Mouse (Mus musculus) CD4-positive, CD25-positive, alpha-beta regulatory T cell, adult 2 months (primary cell): Measurements from ENCODE around the gene Atp1b2.
"Not testable (repeated sequence)": the region's sequence is repeated elsewhere in the genome, so short reads cannot be mapped to it uniquely, and the experiment has no call there.

Experiments used
- DNase-seq: peaks from one replicate; pipeline ENCODE4 v3.0.0-alpha.2; 2012; ENCODE audit warnings: low read depth, low spot score

Gene Atp1b2

DNA sequence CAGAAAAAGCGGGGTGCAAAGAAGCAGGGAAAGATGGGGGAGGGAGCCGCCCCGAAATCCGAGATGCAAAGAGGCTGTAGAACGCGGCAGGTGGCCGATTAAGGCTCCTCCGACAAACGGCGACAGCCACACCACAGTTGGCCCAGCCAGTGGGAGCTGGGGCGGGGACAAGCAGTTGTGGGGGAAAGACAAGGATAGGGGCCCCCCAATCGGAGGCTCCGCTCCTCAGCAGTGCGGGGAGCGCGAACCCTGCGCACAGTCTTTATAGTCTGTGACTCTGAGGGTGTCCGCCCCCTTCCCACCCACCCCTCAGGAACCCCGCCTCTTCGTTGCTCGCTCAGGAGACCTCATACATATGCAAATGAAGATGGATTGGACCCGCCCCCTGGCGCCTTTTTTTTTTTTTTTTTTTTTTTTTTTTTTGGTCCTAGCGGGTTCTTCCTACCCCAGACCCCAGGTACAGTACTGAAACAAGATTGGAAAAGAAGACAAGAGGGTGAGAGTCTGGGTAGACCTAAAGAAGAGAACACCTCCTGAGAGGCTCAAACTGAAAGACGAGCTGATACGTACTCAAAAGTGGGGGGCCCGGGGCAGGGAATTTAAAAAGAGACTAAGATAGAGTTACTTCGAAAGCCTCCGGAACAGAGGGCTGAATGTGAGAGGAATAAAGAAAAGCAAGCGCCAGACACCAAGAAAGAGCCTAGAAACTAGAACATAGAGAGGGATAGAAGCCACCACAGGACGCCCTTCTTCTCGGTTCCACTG lies at the start of gene Atp1b2:
Gene Atp1b2, minus strand, starts transcription at position 217 of the 765 bp plus-strand sequence.
- DNase-seq = peak; percentile 79

DNA sequence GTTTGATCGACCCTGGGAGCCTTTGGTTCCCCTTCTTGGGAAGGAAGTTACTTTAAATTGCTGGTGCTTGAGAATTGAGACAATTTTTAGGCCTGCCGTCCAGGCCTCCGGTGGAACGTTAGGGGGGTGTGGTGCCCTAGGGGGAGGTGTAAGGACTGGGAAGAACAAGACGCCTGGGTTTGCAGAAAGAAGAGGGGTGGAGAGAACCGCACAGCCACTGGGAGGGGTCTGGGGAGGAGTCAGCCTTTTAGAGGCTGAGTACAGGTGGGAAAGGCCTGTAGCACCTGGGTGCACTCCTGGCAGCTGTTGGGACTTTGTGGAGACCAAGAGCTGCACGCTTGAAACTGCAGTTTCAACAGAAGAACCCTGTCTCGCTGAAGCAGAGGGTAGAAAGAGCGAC lies 49.0 kb upstream of the Atp1b2 start:
- no peak for DNase-seq

DNA sequence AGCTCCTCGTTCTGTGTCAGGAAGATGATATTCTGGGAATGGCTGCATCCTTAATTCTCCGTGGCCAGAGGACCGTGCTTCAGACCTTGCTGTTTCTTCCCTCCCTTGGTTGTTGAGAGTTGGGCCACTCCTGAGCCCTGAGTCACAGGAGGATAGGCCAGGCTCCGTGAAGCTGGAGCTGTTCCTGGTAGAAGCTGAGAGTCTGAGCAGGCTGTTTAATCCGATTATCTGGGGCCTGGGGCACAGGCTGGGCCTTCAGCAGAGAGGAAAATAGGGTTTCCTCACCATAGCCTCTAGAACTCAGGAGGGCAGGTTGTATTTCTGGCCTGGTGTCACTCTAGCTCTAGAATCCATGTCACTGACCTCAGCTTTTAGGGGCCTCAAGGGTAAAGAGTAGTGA lies 47.7 kb upstream of the Atp1b2 start:
- no peak for DNase-seq

DNA sequence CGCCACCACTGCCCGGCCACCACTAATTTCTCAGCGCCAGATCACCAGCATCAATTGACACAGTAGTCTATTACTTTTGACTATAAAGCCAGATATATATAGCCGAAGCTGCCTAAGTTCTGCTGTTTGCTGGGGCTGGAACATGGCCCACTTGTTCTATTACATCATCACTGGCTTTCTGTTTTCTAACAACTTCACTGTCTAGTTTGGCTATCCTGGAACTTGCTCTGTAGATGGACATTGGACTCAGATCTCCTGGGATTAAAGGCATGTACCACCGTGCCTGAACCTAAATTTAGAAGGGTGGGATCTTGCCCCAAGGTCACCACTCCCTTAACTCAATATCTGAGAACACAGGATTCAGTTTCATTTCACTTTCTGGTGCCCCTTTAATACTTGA lies 40.1 kb upstream of the Atp1b2 start:
- DNase-seq = no peak

DNA sequence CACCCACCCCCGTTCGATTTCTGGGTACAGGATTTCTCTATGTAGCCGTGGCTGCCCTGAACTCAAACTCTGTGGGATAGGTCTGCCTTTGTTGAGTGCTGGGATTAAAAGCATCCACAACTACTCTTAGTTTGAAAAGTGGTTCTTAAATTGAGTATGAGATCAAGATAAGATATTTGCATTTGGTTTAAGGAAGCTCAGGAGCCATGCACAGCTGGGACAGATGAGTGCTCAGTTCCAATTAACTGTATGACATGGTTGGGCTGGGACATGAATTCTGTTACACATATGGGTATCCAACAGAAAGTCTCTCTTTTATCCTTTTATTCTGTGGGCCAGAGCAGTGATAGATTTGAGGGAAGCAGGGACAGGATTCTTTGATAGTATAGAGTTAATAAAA lies 29.7 kb upstream of the Atp1b2 start:
- no peak for DNase-seq

DNA sequence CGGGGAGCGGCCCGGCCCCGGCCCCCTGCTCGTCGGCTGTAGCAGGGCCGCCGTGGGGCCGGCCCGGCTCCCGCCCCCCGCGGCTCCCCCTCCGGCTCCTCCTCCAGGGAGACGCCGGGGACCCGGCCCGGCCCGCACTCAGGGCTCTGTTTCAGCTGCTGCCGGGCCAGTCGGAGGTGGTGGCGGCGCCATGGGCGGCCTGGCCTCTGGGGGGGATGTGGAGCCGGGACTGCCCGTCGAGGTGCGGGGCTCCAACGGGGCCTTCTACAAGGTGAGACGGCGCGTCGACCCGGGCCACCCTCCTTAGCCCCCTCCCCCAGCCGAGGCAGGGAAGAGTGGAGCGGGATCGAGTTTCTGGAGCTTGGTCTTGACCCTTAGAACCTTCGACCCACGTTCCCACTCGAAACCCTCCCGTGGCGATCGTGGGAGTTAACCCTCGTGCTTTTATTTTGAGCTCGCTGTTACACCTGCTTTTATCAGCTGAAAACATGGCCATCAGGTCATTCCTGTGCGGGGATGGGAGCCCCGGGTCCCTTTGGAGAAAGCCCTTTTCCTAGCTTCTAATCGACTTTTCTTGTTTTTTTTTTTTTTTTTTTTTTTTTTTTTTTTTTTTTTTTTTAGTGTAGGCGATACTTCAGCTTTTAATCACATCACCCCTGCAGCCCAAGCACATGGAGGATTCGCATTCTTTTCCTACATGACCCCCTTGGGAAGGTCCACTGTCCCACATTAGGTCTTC lies 27.6 kb upstream of the Atp1b2 start:
- no peak for DNase-seq

DNA sequence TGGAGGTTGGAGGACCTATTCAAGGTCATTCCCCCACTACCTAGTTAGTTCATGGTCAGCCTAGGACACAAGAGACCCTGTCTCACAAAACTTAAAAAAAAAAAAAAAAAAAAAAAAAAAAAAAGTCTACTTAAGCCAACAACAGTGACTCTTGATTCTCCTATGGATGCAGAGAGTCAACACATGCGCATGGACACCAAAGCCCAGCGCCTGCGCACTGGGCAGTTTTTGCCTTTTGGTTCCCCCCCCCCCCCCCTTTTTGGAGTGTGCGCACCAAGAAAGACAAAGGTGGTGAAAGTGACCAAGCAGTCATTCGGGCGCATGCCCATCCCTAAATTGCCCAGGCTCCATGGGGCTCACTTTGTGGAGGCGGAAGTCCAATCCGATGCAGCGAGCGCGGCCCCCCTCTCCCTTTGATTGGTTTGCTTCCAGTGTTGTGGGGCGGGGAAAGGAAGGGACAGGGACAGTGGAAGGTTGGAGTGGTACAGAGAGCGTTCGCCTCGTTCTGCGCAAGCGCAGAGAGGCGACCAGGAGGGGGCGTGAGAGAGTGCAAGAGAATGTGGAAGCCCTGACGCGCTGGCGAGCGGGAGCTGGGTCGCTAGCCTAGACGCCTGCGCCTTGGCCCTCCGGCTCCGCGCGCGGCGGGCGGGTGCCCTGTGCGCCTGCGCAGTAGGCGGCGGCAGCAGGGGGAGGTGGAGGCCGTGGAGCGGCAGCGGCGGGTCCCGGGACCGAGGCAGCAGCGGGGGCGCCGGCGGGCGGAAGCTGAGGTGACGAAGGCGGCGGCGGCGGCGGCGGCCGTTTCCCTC lies 26.7 kb upstream of the Atp1b2 start, which contains the start of gene Fxr2:
Gene Fxr2, plus strand, starts transcription at position 707 of the 806 bp plus-strand sequence.
- DNase-seq = peak; percentile 99

DNA sequence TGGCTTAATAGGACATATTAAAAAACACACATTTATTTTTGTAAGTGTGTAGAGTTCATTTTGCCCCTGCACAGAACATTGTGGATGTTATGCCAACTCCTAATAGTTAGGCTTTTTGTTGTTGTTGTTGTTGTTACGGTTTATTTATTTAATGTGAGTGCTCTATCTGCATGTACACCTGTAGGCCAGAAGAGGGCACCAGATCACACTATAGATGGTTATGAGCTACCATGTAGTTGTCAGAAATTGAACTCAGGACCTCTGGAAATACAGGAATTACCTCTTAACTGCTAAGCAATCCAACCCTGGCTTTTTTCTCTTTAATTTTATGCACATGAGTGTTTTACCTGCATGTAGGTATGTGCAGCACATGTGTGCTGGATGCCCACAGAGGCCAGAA lies 24.1 kb upstream of the Atp1b2 start:
- DNase-seq = peak; percentile 81

DNA sequence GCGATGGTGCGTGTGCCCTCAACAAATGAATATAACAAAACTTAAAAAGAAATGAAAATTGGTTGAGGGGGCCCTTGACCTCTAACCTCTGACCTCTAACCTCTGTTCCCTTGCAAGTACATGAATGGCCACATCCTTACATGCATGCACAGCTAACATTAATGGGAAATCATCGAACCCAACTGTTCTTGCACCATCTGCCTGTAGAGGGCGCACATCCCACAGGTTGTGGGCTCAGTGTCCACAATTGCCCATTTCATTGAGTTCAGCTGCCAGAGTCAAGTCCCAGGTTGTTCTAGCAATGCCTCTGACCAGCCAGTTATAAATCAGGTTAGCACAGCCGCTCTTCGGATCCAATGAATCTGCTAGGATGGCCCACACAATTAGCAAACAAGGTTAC lies 22.5 kb upstream of the Atp1b2 start:
- peak; percentile 87 for DNase-seq

DNA sequence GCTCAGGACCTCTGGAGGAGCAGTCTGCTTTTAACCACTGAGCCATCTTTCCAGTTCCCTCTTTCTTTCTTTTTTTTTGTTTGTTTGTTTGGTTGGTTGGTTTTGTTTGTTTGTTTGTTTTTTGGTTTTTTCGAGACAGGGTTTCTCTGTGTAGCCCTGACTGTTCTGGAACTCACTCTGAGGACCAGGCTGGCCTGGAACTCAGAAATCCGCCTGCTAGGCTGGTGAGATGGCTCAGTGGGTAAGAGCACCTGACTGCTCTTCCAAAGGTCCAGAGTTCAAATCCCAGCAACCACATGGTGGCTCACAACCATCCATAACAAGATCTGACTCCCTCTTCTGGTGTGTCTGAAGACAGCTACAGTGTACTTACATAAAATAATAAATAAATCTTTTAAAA lies 18.6 kb upstream of the Atp1b2 start:
- DNase-seq = not testable (repeated sequence)

DNA sequence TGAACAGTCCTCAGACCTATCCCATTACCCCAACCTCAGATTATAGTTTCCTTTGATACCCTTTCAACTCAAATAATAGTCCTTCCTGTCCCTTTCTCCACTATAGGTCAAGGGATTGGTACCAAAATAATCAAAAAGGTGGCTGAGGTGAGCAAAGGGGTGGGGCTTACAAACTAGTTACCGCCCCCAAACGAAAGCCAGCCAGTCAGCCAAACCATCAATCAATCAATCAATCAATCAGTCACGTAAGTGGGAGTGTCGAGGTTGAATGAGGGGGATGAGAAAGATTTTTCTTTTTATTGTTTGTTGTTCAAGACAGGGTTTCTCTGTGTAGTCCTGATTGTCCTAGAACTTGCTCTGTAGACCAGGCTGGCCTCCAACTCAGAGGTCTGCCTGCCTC lies 17.3 kb upstream of the Atp1b2 start:
- no peak for DNase-seq

DNA sequence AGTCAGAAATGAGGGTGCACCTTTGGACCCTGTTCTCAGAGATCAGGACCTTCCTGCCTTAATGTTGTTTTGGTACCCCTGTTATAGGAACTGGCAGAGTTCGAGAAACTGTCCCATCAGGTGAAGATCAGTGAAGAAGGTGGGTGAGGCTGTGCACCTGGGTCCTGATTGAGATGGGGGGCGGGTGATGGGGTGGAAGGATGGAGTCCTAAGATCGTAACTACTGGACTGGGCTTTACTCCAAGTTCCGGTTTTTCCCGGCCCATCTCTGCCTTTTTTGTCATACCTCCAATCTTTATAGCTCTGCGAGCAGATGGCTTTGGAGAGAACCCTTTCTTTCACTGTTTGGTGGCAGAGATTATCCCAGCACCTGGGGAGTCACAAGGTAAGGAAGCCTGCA lies 16.7 kb upstream of the Atp1b2 start:
- DNase-seq = no peak

DNA sequence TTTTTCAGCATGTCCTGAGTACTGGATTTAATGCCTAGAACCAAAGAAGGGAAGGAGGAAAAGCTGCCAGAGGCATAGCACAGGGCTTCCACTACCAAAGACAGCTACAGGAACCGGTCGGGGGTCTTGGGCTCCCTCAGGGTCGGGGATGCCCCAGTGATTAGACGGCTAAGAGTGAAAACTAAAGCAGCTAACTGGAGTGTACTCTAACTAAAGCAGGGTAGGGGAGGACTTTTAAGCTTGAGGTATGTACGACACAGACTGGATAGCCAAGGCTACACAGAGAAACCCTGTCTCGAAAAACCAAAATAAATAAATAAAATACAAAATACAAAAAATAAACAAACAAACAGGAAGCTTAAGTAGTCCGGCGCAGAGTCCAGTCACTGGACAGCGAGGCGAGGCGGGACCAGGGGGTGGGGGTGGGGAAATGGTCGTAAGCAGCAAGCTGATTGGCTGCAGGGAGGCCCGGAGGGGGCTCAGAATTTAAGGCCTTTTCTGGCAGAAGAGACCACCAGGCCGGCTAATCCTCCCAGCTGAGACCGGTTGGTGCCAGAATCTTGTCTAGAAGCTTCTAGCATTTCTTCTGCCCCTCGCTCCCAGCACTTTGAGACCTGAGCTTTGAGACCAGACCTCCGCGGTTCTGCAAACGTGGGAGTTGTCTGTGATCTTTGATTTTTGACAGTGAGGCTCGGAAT lies 16.0 kb upstream of the Atp1b2 start, which contains the start of gene Sat2:
Gene Sat2, plus strand, starts transcription at position 454 of the 698 bp plus-strand sequence.
- DNase-seq = no peak

DNA sequence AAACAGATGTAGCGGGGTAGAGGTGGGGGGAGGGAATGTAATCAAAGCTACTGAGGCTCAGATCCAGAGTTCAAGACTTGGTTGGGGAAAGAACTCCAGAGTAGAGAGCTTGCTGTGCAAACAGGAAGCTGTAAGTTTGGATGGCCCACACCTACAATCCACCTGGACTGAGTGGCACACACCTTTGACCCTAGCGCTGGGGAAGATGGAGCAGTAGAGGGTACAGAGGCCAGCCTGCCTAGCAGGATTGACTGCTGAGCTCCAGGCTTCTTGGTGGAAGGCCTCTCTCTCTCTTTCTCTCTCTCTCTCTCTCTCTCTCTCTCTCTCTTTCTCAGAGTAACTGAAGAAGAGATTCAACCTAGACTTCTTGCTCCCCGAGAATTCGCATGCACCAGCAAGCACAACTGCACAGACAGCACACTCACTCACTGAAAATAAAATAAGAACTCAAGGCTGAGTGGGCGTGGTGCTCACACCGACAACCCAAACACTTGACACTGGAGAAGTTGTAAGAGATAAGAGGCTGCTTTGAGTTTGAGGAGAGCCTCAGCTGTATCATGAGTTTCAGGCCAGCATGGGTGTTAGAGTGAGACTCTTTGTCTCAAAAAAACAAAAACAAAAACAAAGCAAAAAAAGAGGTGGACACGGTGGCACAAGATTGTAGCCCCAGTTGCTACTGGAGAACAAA lies 14.8 kb upstream of the Atp1b2 start:
- no peak for DNase-seq

DNA sequence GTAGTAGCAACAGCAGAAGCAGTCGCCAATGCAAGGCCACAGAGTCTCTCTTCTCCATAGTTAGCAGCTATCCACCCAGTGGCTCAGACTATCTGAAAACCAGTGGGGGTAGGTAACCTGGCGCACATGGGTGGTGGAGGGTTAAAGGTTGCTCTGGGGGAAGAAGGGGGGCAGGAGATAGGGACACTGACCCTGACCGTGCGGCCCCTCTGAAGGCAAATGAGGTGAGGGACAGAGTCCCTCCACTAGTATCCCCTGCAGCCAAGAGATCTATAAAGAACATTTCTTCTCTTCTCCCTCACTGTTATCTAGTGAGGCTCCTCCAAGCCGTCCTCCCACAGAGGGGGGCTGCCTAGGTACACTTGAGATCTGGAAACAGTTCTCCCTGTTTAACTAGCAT lies 12.1 kb upstream of the Atp1b2 start, which contains the start of gene Shbg:
Gene Shbg, minus strand, starts transcription at position 101 of the 400 bp plus-strand sequence.
- DNase-seq = no peak

DNA sequence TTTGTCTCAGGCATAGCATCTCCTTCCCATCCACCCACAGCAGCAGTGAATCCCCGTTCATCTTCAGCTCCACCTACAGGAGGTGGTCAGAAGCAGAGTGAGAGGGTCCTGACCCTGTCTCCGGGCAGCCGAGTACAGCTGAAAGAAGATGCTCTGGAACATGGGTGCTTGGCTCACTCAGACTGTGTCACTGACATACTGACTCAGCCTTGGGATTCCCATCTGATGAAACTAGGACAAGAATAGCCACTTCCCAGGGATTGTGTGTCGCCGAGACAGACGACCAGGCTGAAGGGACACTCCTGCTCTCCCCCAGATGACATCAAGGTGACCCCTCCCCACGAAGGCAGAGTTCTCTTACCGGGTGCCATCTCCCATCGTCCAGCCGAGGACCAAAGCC lies 11.0 kb upstream of the Atp1b2 start:
- DNase-seq = no peak

DNA sequence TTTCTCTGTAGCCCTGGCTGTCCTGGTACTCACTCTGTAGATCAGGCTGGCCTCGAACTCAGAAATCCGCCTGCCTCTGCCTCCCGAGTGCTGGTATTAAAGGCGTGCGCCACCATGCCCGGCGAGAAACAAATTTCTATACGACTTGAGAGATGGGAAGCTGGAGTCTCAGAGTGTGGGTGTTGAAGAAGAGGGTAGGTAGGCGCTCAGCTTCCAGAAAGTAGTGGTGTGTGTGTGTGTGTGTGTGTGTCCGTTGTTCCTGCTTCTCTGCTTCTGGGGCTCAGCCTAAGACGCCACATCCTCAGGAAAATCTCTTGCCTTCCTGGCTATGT lies 8.5 kb upstream of the Atp1b2 start:
- DNase-seq = not testable (repeated sequence)

DNA sequence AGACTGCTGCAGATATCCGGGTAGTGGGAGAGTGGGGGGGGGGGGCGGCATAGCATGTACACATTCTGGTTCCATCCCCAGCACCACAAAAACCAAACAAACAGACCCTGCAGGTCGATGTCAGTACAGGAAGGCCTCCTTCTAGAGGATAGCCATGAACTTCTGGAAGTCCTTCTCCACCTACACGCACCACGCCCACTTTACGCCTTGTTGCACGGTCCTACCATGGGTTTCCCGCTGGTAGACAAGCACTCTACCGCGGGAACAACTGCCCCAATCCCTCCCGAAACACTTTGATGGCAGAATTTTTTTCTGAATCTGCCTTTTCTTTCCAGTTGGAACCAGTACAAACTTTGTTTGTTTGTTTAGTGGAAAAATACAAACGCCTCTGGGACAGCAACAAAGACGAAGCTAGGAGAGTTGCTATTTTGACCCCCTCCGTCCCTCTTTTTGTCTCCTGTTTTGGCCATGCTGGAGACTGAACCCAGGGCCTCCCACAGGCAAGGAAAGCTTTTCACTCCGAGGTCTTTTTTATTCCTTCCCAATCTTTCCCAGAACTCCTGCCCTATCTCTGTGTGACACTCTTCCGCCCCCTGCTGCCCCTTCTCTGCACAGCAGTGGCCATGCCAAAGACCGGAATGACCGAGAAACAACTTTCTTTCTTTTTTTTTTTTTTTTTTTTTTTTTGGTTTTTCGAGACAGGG lies 8.0 kb upstream of the Atp1b2 start:
- peak; percentile 62 for DNase-seq

DNA sequence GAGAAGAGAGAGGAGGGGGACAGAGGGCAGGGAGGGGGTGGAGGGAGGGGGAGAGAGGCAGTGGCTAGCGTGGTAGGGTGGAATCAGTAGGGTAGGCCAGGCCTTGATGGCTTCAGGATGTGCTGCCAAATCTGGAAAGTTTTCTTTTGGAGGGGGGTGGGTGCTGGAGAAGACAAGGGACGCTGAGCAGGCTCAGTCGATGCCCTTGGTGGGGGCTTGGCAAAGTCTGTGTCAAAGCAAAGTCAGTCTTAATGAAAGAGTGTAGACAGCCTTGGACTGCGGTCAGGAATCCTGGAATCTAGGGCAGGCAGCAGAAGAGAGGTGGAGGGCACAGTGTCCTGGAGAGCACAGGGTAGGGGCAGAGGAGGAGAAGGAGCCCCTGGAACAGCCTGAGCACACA lies 5.2 kb upstream of the Atp1b2 start:
- no peak for DNase-seq

DNA sequence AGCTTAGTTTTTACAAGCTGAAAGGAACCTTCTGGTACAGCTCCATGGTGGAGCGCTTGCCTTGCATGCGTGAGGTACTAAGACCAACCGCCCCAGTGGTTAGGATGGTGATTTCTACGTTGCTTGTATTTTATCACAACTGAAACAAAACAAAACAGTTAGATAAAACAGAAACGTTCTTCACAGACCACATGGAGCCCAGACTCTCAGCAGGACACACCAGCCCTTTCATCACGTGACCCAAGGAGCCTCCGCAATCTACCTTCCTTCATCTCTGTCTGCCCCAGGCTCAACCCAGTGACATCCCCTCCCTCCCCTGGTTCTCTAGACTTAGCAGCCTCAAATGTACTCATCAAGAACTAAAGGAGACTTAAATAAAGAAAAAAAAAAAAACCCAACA lies 3.7 kb upstream of the Atp1b2 start:
- no peak for DNase-seq
